Mouse (Mus musculus): Measurements from ENCODE around the gene Mras. TPM values are rescaled to one million over a fixed set of nuclear protein-coding genes. Genes with fewer than 3 reads are reported as not detected.

Mras gene
- total RNA-seq, 2 experiments from 2014 or later, result 6.8 to 7.5 TPM

Other genes starting within 250 kb of the Mras start
- gene Faiml, start 200.1 kb downstream of the Mras start, total RNA-seq (2021), result not detected
- gene Cep70, start 194.0 kb downstream of the Mras start, total RNA-seq (2021), result 1 to 10 TPM; 5.2 to 5.4 TPM
- 1 to 10 TPM in 1 of 2 experiments, under 1 TPM in 1; 0.44 to 2.0 TPM for gene Esyt3, start 78.8 kb downstream of the Mras start, total RNA-seq (2021)
- under 1 TPM in 1 of 2 experiments, not detected in 1; 0.50 TPM for gene Nme9, start 14.1 kb upstream of the Mras start, total RNA-seq (2021)
- 10 to 100 TPM; 22.7 to 23.0 TPM for gene Armc8, start 131.5 kb upstream of the Mras start, total RNA-seq (2021)
- gene Dbr1, start 138.4 kb upstream of the Mras start, total RNA-seq (2021), result 1 to 10 TPM; 6.6 to 6.7 TPM
- not detected for gene A4gnt, start 175.1 kb upstream of the Mras start, total RNA-seq (2021)
- 1 to 10 TPM; 5.0 to 7.0 TPM for gene Dzip1l, start 192.1 kb upstream of the Mras start, total RNA-seq (2021)